In genomic region chr11:46912656-46913237, GRCm38 (mm10) we compare ENCODE assay signal across 14 mouse cellular contexts.
"Had no signal": no experiment of that assay in that cellular context is flagged by ENCODE, and none has a peak within 500 bp of the region (broad histone marks: within the 10 kb centered on the region; RNA-seq: fewer than 3 reads in every experiment).

No protein-coding gene starts in this region.

- H3K27ac ChIP-seq: kidney, postnatal 0 days; limb, embryonic 13.5 days; liver, embryonic 14.5 days; midbrain, embryonic 13.5 days; neural tube, embryonic 15.5 days had no signal

- H3K4me3 ChIP-seq: limb, embryonic 13.5 days; midbrain, embryonic 13.5 days; myocyte; neural tube, embryonic 15.5 days had no signal

- DNase-seq: kidney, adult 11 months; kidney, adult 9 months; kidney, postnatal 36 days; left cerebral cortex, postnatal 4 days; lung, adult 18-20 months; right cerebral cortex, postnatal 4 days; spleen, adult 18-20 months; thymus, postnatal 36 days had no signal

- ATAC-seq: midbrain, embryonic 13.5 days had no signal
